Mouse (Mus musculus): ENCODE results near the gene Slc4a7.

The Slc4a7 gene

GRCm38 (mm10) chr14:14701710-14702329 lies at the start of gene Slc4a7:
Gene Slc4a7, plus strand, starts transcription at chr14:14702279.
- no peak for DNase-seq

DNA sequence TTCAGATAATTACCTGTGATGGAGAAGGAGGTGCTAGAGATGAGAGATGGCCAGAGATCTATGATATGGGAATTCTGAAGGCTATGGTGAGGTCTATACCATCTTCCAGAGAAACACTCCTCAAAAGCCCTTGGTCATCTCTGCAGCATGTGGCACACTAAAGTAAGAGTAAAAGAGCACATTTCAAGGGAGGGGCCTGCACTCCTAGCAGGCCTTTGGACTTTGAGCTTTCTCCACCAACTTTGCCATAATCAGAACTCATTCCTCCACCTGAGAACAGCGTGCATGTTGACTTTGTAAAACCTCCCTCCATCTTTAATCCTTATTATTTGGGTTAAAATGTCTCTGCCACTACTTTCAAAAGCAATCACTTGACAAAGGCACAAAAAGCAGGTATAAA lies 31.5 kb upstream of the Slc4a7 start:
- no peak for DNase-seq

DNA sequence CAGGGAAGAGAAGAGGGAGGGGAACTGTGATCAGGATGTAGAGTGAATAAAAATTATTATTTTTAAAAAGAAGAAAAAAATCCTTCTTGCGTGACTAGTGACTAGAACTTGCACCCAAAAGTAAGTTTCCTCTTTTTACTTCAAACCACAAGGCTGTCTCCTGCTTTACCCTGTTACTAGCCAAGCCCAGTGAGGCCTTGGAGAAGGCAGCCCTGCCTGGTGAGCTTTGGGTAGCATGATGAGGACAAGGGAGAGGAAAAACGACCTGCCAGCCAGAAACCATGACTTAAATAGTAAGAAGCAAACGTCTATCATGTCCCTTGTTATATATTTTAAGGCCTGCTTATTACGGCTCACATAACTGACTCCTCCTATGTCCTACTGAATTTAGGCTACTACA lies 20.5 kb upstream of the Slc4a7 start:
- no peak for DNase-seq

GRCm38 (mm10) chr14:14684771-14685170 lies 17.3 kb upstream of the Slc4a7 start:
- no peak for DNase-seq

GRCm38 (mm10) chr14:14686101-14686551 lies 16.0 kb upstream of the Slc4a7 start:
- DNase-seq = peak; percentile 7 to 24

- no peak for DNase-seq
Measured at GRCm38 (mm10) chr14:14687258-14687890, 14.7 kb upstream of the Slc4a7 start.

- DNase-seq = peak; percentile 94 to 95
Measured at GRCm38 (mm10) chr14:14702399-14703345, 593 bp downstream of the Slc4a7 start.

DNA sequence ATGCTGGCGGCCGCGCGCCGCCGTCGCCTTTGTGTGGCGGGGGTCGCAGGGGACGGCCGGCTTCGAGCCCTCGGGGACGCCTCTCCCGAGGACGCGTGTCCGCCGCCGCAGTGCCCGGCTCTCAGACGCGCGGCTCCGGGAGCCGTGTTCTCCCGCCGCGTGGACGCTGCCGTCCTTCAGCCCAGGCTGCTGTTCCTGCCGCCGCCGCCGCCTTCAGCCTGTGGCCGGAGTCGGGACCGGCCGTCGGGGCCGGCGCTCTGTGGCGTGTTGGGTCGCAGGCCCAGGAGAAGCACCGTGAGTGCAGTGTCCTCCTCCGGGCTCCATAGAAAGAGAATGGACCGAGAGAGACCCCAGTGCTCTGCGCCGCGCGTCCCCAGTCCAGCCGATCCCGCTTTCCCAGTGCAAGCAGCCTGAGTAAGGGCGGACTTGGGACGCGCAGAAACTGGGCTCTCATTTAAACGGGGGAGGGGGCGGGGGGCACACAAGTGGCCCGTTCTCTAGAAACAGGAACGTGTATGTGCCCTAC lies 1.3 kb downstream of the Slc4a7 start:
- DNase-seq = peak; percentile 70 to 72

DNA sequence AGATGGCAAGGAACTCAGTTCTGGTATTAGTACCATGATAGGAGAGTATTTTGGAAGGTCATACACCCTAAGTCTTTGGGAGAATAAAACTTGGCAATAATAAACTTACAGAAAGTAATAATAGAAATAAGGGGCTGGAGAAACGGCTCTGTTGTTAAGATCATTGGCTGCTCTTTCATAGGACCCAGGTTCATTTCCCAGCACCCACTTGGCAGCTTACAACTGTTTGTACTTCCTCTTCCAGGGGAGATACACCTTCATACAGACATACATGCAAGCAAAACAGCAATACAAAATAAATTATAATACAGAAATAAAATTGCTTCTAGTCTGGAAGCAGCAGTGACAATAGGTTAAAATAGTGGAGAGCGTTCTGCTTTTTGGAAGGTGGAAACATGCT lies 2.6 kb downstream of the Slc4a7 start:
- no peak for DNase-seq

GRCm38 (mm10) chr14:14705126-14705525 lies 3.0 kb downstream of the Slc4a7 start:
- no peak for DNase-seq

- no peak for DNase-seq
Measured at GRCm38 (mm10) chr14:14706381-14706780, 4.3 kb downstream of the Slc4a7 start.

DNA sequence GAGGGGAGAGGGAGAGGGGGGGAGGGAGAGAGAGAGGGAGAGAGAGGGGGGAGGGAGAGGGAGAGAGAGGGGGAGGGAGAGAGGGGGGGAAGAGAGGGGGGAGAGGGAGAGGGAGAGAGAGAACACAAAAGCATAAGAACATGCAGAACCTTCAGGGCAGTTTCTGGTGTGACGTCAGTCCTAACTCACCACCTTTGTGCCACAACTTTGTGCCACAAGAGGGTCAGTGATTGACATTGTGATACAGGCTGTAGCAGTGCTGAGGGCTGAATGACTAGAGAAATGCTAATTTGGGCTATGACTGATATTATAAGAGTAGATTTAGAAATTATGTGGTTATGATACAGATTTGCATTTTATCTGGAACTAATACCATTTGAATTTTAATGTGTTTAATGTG lies 5.0 kb downstream of the Slc4a7 start:
- DNase-seq = no peak

DNA sequence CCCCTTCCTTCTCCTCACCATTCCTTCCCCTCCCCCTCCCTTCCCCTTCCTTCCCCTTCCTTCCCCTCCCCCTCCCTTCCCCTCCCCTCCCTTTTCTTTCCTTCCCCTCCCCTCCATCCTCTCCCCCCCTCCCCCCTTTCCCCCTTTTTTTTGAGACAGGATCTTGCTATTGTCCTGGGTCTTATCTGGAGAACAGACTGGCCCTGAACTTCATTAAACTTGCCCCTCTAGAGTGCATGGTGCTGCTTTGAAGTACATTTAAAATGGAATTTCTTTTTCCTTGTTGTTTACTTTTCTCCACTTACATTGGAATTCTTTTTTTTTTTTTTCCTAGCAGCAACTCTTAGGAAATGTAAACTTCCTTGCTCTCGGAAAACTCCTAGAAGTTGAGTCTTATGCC lies 6.9 kb downstream of the Slc4a7 start:
- DNase-seq = no peak

- DNase-seq = peak; percentile 7 to 26
Measured at GRCm38 (mm10) chr14:14714130-14714529, 12.1 kb downstream of the Slc4a7 start.

GRCm38 (mm10) chr14:14715794-14716193 lies 13.7 kb downstream of the Slc4a7 start:
- DNase-seq = no peak

DNA sequence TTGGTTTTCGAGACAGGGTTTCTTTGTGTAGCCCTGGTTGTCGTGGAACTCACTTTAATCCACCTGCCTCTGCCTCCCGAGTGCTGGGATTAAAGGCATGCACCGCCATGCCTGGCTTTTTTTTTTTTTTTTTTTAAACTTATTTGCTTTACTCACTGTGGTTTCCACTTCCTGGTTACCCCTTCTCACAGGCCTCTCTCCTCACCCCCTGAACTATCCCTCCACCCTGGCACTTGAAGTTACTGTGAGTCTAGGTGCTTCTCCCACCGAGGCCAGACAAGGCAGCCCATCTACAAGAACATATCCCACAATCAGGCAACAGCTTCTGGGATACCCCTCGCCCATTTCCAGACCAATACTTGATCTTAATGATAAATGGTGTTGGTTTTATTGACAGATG lies 14.8 kb downstream of the Slc4a7 start:
- no peak for DNase-seq

GRCm38 (mm10) chr14:14718556-14718955 lies 16.5 kb downstream of the Slc4a7 start:
- no peak for DNase-seq

DNA sequence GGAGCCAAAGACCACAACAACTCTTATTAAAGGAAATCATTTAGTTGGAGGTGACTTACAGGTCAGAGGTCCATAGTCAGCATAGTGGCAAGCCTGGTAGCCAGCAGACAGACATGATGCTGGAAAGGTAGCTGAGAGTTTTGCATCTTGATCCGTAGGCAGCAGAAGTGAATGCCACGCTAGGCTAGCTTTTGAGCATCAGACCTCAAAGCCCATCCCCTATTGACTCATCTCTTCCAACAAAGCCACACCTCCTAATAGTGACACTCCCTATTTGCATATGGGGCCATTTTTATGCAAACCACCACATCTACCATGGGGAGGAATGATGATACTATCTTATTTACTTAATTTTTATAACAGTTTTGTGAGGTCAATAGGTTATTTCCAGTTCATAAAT lies 79.1 kb downstream of the Slc4a7 start:
- no peak for DNase-seq

DNA sequence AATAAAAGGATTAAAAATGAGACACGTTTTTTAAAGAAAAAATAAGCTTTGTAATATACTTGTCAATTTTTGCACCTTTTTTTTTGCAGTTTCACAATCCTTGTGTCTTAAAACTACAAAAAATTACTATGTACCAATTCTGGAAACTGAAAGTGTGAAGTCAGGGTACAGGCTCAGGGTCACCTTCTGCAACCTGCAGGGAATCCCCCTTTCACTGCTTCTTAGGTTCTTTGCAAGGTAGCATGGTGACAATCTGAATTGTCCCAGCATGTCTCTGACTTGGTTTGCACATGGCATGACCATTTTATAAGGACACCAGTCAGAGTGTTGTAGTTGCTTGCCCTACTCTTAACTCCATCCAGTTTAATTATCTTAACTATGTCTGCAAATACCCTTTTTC lies 82.1 kb downstream of the Slc4a7 start:
- DNase-seq = no peak

DNA sequence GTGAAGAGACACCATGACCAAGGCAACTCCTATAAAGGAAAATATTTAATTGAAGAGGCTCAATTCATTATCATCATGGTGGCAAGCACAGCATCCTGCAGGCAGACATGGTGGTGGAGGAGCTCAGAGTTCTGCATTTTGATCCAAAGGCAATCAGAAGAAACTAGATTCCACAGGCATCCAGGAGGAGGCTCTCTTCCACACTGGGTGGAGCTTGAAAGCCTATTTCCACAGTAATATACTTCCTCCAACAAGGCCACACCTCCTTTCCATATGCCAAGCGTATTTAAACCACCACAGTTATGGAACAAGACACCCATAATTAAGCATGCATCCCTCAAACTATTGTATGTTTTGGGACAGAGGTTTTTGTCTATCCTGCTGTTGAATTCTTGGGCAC lies 84.9 kb downstream of the Slc4a7 start:
- DNase-seq = no peak

DNA sequence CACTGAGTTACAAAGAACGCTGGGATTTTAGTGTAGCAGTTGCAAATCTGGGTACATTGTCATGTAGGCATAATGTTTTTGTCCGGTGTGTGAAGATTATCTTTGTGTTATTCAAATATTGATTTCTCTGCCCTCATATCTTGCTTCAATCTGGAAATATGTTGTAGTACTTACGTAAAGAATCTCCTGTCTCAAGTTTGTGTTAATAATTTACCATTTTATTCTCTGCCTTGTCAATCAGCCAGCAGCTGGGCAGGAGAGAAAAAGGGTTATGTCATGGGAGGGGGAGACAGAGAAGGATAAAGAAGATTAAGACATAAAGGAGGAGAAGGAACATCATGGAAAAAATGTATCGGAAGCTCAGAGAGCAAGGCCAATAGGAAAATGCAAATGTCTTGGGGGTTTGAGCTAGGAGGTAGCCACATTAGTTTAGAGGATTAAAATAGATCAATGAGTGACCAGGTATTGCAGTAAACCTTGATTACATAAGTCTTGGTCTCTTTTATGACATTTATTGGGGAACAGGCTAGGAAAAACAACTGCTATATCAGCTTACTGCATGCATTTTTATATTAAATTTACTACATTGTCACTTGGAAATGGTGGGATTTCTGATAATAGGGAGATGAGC lies 87.9 kb downstream of the Slc4a7 start:
- no peak for DNase-seq

DNA sequence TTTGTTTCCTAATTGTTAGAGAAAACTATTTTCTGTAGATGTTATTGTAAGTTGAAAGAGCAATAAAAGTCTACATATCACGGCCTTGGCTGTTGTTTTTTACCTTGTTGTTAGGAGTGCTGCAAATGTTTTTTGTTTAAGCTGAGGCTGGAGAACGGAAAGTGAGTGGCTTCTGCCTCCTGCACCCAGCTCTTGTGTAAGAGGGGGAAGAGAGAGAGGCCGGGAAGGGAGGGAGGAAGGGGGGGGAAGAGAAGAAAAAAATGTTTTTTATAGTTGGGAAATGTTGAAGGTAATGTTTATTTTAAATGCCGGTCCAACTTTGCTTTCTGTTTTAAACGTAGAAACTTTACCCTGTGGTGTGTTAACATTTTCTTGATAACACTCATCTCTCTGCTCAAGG lies 97.8 kb downstream of the Slc4a7 start:
- DNase-seq = no peak

GRCm38 (mm10) chr14:14800332-14800731 lies 98.3 kb downstream of the Slc4a7 start:
- no peak for DNase-seq
